Mouse (Mus musculus): ENCODE results near the gene Rnf7.

Rnf7 gene

GRCm38 (mm10) chr9:96470266-96470974 is 8.1 kb downstream of the Rnf7 start:
- in situ Hi-C loops (cut with MboI, MseI): no loop called here

- in situ Hi-C loops (cut with MboI, MseI): no loop called here
Observed at GRCm38 (mm10) chr9:96469556-96470265, 8.8 kb downstream of the Rnf7 start.

GRCm38 (mm10) chr9:96463708-96464107 is 14.8 kb downstream of the Rnf7 start:
- in situ Hi-C loops (cut with MboI, MseI): no loop called here

GRCm38 (mm10) chr9:96461607-96462006 is 16.9 kb downstream of the Rnf7 start:
- in situ Hi-C loops (cut with MboI, MseI): no loop called here

GRCm38 (mm10) chr9:96460117-96460865 is 18.2 kb downstream of the Rnf7 start:
- in situ Hi-C loops (cut with MboI, MseI): no loop called here

- in situ Hi-C loops (cut with MboI, MseI): no loop called here
Observed at GRCm38 (mm10) chr9:96455618-96456017, 22.9 kb downstream of the Rnf7 start.

- in situ Hi-C loops (cut with MboI, MseI): no loop called here
Observed at GRCm38 (mm10) chr9:96452956-96453355, 25.5 kb downstream of the Rnf7 start.

GRCm38 (mm10) chr9:96450900-96451720 is 27.4 kb downstream of the Rnf7 start:
- in situ Hi-C loops (cut with MboI, MseI): no loop called here

GRCm38 (mm10) chr9:96449514-96449913 is 29.0 kb downstream of the Rnf7 start:
- in situ Hi-C loops (cut with MboI, MseI): no loop called here

- in situ Hi-C loops (cut with MboI, MseI): no loop called here
Observed at GRCm38 (mm10) chr9:96445351-96445750, 33.1 kb downstream of the Rnf7 start.

- in situ Hi-C loops (cut with MboI, MseI): no loop called here
Observed at GRCm38 (mm10) chr9:96442081-96442480, 36.4 kb downstream of the Rnf7 start.

GRCm38 (mm10) chr9:96438334-96438871 is 40.1 kb downstream of the Rnf7 start:
- in situ Hi-C loops (cut with MboI, MseI): no loop called here

GRCm38 (mm10) chr9:96437805-96438333 is 40.6 kb downstream of the Rnf7 start:
- in situ Hi-C loops (cut with MboI, MseI): no loop called here

- in situ Hi-C loops (cut with MboI, MseI): no loop called here
Observed at GRCm38 (mm10) chr9:96436901-96437804, 41.3 kb downstream of the Rnf7 start.

- in situ Hi-C loops (cut with MboI, MseI): no loop called here
Observed at GRCm38 (mm10) chr9:96432575-96432974, 45.9 kb downstream of the Rnf7 start.

GRCm38 (mm10) chr9:96431081-96431480 is 47.4 kb downstream of the Rnf7 start:
- in situ Hi-C loops (cut with MboI, MseI): no loop called here

GRCm38 (mm10) chr9:96428336-96429046 is 50.0 kb downstream of the Rnf7 start:
- in situ Hi-C loops (cut with MboI, MseI): no loop called here

GRCm38 (mm10) chr9:96424027-96424426 is 54.4 kb downstream of the Rnf7 start:
- in situ Hi-C loops (cut with MboI, MseI): no loop called here

All from T-helper 17 cell (primary cell).